Mouse (Mus musculus) spleen, embryonic (tissue): Measurements from ENCODE around the gene Evc2.

ENCODE experiments used
- CTCF ChIA-PET: fragments of 350-600 bp; sonication (Branson Sonifier 250); formaldehyde crosslinking; loops from one replicate; lab custom pipeline; 2022; lab: Charles Lee

Gene Evc2

DNA sequence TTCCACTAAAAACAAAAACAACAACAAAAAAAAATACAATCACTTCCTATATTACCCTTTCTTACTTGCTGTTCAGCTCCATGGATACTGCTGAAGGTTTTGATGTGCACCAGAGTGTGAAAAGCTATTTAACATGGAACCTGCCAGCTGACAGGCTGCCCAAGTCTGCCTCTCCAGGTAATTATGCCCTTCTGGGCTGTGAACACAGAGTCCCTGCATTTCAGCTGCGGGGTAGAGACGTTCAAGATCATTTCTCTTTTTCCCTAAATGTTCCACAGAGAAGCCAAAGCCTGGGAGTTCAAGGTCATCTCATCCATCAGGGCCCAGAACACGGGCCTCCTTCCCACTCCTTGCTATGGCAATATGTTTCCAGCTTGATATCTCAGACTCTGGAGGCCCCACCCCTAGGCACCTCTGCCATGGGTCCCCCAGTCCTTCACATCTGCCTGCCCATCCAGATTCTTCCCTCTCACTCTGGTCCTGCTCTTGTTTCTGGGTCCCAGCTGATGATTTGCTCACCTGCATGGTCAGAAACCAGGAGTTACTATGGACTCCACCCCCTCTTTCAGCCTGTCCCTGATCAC, 133.8 kb downstream of the Evc2 start:
- CTCF ChIA-PET = no interaction called here
